Mouse (Mus musculus): ENCODE measurements around the gene Capn3. TPM values are rescaled to one million over a fixed set of nuclear protein-coding genes. Genes with fewer than 3 reads are reported as not detected.

Gene Capn3
- total RNA-seq (2014; fragmentation: Nextera tagmentation) (1.4 TPM in 1 of 2 replicates, not detected in the other), total RNA-seq (2017) (1.4 and 1.6 TPM in 2 replicates)

GRCm38 (mm10) chr2:120455719-120456118 is at the start of gene Capn3:
Gene Capn3, plus strand, starts transcription at chr2:120456019.
- ATAC-seq (replicated peaks; ENCODE audit: poor library complexity, severe bottlenecking), result no peak

GRCm38 (mm10) chr2:120411096-120411628 is 44.7 kb upstream of the Capn3 start:
- no peak for ATAC-seq (replicated peaks; ENCODE audit: poor library complexity, severe bottlenecking)

- no peak for ATAC-seq (replicated peaks; ENCODE audit: poor library complexity, severe bottlenecking)
Measured at GRCm38 (mm10) chr2:120414113-120414512, 41.7 kb upstream of the Capn3 start.

GRCm38 (mm10) chr2:120414738-120415414 is 40.9 kb upstream of the Capn3 start:
- no peak for ATAC-seq (replicated peaks; ENCODE audit: poor library complexity, severe bottlenecking)

GRCm38 (mm10) chr2:120424386-120424785 is 31.4 kb upstream of the Capn3 start:
- ATAC-seq (replicated peaks; ENCODE audit: poor library complexity, severe bottlenecking), result no peak

- no peak for ATAC-seq (replicated peaks; ENCODE audit: poor library complexity, severe bottlenecking)
Measured at GRCm38 (mm10) chr2:120444486-120444885, 11.3 kb upstream of the Capn3 start.

- peak; percentile 80 for ATAC-seq (replicated peaks; ENCODE audit: poor library complexity, severe bottlenecking)
Measured at GRCm38 (mm10) chr2:120446373-120446772, 9.4 kb upstream of the Capn3 start.

GRCm38 (mm10) chr2:120447306-120447705 is 8.5 kb upstream of the Capn3 start:
- ATAC-seq (replicated peaks; ENCODE audit: poor library complexity, severe bottlenecking), result no peak

- ATAC-seq (replicated peaks; ENCODE audit: poor library complexity, severe bottlenecking), result peak; percentile 84
Measured at GRCm38 (mm10) chr2:120450724-120451123, 5.1 kb upstream of the Capn3 start.

GRCm38 (mm10) chr2:120452600-120452999 is 3.2 kb upstream of the Capn3 start:
- no peak for ATAC-seq (replicated peaks; ENCODE audit: poor library complexity, severe bottlenecking)

GRCm38 (mm10) chr2:120454987-120455386 is 832 bp upstream of the Capn3 start:
- ATAC-seq (replicated peaks; ENCODE audit: poor library complexity, severe bottlenecking), result no peak

GRCm38 (mm10) chr2:120460216-120460615 is 4.4 kb downstream of the Capn3 start:
- ATAC-seq (replicated peaks; ENCODE audit: poor library complexity, severe bottlenecking), result no peak

- no peak for ATAC-seq (replicated peaks; ENCODE audit: poor library complexity, severe bottlenecking)
Measured at GRCm38 (mm10) chr2:120463328-120463727, 7.5 kb downstream of the Capn3 start.

- ATAC-seq (replicated peaks; ENCODE audit: poor library complexity, severe bottlenecking), result no peak
Measured at GRCm38 (mm10) chr2:120464091-120464490, 8.3 kb downstream of the Capn3 start.

- peak; percentile 58 for ATAC-seq (replicated peaks; ENCODE audit: poor library complexity, severe bottlenecking)
Measured at GRCm38 (mm10) chr2:120464732-120465396, 9.0 kb downstream of the Capn3 start.

- ATAC-seq (replicated peaks; ENCODE audit: poor library complexity, severe bottlenecking), result no peak
Measured at GRCm38 (mm10) chr2:120465397-120465785, 9.6 kb downstream of the Capn3 start.

- no peak for ATAC-seq (replicated peaks; ENCODE audit: poor library complexity, severe bottlenecking)
Measured at GRCm38 (mm10) chr2:120468011-120468410, 12.2 kb downstream of the Capn3 start.

GRCm38 (mm10) chr2:120469220-120469619 is 13.4 kb downstream of the Capn3 start:
- ATAC-seq (replicated peaks; ENCODE audit: poor library complexity, severe bottlenecking), result peak; percentile 65

- peak; percentile 49 for ATAC-seq (replicated peaks; ENCODE audit: poor library complexity, severe bottlenecking)
Measured at GRCm38 (mm10) chr2:120469715-120470114, 13.9 kb downstream of the Capn3 start.

GRCm38 (mm10) chr2:120470856-120471255 is 15.0 kb downstream of the Capn3 start:
- ATAC-seq (replicated peaks; ENCODE audit: poor library complexity, severe bottlenecking), result no peak

GRCm38 (mm10) chr2:120476277-120477087 is 20.7 kb downstream of the Capn3 start:
- ATAC-seq (replicated peaks; ENCODE audit: poor library complexity, severe bottlenecking), result no peak

All from granulocyte monocyte progenitor cell, adult 5-6 weeks (primary cell).